Mouse (Mus musculus): ENCODE data around the gene Susd2.

DNA sequence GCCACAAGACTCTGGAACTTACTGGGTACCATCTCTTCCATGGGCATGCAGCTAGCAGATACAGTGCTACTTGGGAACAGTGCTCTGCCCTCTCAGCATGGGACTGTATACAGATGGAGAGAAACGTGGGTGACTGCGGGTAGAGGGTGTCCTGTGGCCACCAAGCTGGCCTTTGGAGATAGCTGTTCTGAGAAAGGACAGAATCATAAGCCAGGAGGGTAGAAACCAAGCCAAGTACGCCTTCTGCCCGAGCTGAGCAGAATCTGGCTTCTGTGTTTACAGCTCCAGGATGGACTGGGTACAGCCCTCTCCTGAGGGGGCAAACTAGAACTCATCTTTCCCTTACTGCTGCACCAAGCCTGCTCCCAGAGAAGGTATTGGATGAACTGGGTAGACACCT, 18.8 kb upstream of the Susd2 start:
- TF ChIP-seq CTCF (IDR thresholded peaks at IDR 0.05; ENCODE audit: low read depth) (no peak), EP300 (IDR thresholded peaks at IDR 0.05; ENCODE audit: low read depth) (no peak)
